ENCODE assay signal across 9 mouse cellular contexts in genomic region chr6:92776356-92776755, GRCm38 (mm10). TPM values are rescaled to one million over a fixed set of nuclear protein-coding genes. Genes with fewer than 3 reads are reported as not detected.
DNase-seq lines count a peak whose midpoint lies in the region; ATAC-seq and TF ChIP-seq lines count a peak whose summit lies in the region.
"Had no signal": no experiment of that assay in that cellular context is flagged by ENCODE, and none has a peak within 500 bp of the region (broad histone marks: within the 10 kb centered on the region; RNA-seq: fewer than 3 reads in every experiment).

No protein-coding gene starts in this region.

- intact Hi-C loops in gastrocnemius, postnatal 36 days (cut with DNase I) = loop anchor here (10.0 kb wide), 1 partner anchor 878 kb away; no protein-coding TSS in a partner anchor

- H3K4me3 ChIP-seq in neural tube, embryonic 11.5 days (ENCODE audit: low read depth, low read length) = no peak overlapping the region
- H3K4me3 ChIP-seq in cortical plate, adult 2 months (ENCODE audit: insufficient read depth, low read length) = no peak overlapping the region
- no peak overlapping the region for H3K4me3 ChIP-seq in limb, embryonic 14.5 days (replicated peaks; ENCODE audit: low read length)
- H3K4me3 ChIP-seq: hindbrain, embryonic 15.5 days had no signal

- H3K9me3 ChIP-seq in neural tube, embryonic 11.5 days (ENCODE audit: control insufficient read depth, low read length) = no peaks in the 10 kb centered on the region
- no peaks in the 10 kb centered on the region for H3K9me3 ChIP-seq in limb, embryonic 14.5 days (ENCODE audit: control insufficient read depth, low read length)
- H3K9me3 ChIP-seq: hindbrain, embryonic 15.5 days had no signal

- H3K4me2 ChIP-seq in neural tube, embryonic 11.5 days (ENCODE audit: low read depth) = no peak overlapping the region
- H3K4me2 ChIP-seq in limb, embryonic 14.5 days (replicated peaks; ENCODE audit: low read depth, low read length, severe bottlenecking) = no peak overlapping the region
- H3K4me2 ChIP-seq: hindbrain, embryonic 15.5 days had no signal

- no peak overlapping the region for H3K27ac ChIP-seq in neural tube, embryonic 11.5 days (ENCODE audit: low read depth, low read length)
- no peak overlapping the region for H3K27ac ChIP-seq in cortical plate, adult 2 months (ENCODE audit: insufficient read depth, low read length)
- no peak overlapping the region for H3K27ac ChIP-seq in limb, embryonic 14.5 days (replicated peaks; ENCODE audit: low read depth, low read length)
- H3K27ac ChIP-seq: hindbrain, embryonic 15.5 days had no signal

- peak; percentile 38 for DNase-seq in gastrocnemius, adult 18-20 months (ENCODE audit: low spot score)
- DNase-seq in gastrocnemius, postnatal 25 days = no peak
- peak; percentile 25 for DNase-seq in neural tube, embryonic 11.5 days (ENCODE audit: low spot score)
- no peak for DNase-seq in neural tube, embryonic 10.5 days (ENCODE audit: extremely low spot score, low spot score)
- DNase-seq in limb, embryonic 14.5 days (ENCODE audit: low spot score) = peak; percentile 67
- no peak for DNase-seq in gastrocnemius, postnatal 36 days
- no peak for DNase-seq in urinary bladder, postnatal 10 days (ENCODE audit: low spot score)

- no peak for TF ChIP-seq POLR2A in cortical plate, adult 2 months (IDR thresholded peaks at IDR 0.05; ENCODE audit: extremely low read depth, insufficient read depth, low read length)
- no peak for TF ChIP-seq POLR2A in limb, embryonic 14.5 days (IDR thresholded peaks at IDR 0.05; ENCODE audit: borderline replicate concordance, extremely low read depth, insufficient read depth, insufficient read length)

- H3K4me1 ChIP-seq in neural tube, embryonic 11.5 days (ENCODE audit: control insufficient read depth, insufficient read depth, low read length) = no peaks in the 10 kb centered on the region
- H3K4me1 ChIP-seq in cortical plate, adult 2 months (ENCODE audit: control insufficient read depth, insufficient read depth, low read length) = no peaks in the 10 kb centered on the region
- H3K4me1 ChIP-seq in limb, embryonic 14.5 days (ENCODE audit: control insufficient read depth, insufficient read depth, low read length) = no peaks in the 10 kb centered on the region
- H3K4me1 ChIP-seq: hindbrain, embryonic 15.5 days had no signal

- no peaks in the 10 kb centered on the region for H3K27me3 ChIP-seq in neural tube, embryonic 11.5 days (ENCODE audit: control insufficient read depth, insufficient read depth, low read length)
- H3K27me3 ChIP-seq in limb, embryonic 14.5 days (ENCODE audit: control insufficient read depth, insufficient read depth, low read length) = no peaks in the 10 kb centered on the region
- H3K27me3 ChIP-seq: hindbrain, embryonic 15.5 days had no signal

- no peak for ATAC-seq in neural tube, embryonic 11.5 days (ENCODE audit: insufficient read depth, low FRiP score, low TSS enrichment)
- no peak for ATAC-seq in limb, embryonic 14.5 days (ENCODE audit: low FRiP score, low read depth)

- WGBS in neural tube, embryonic 11.5 days = 36% methylated on average over 2 of the region's 2 CpGs
- 15% methylated on average over 2 of the region's 2 CpGs for WGBS in limb, embryonic 14.5 days

- H3K9ac ChIP-seq in neural tube, embryonic 11.5 days (ENCODE audit: low read length) = no peak overlapping the region
- no peak overlapping the region for H3K9ac ChIP-seq in limb, embryonic 14.5 days (ENCODE audit: low read depth, low read length, severe bottlenecking)
- H3K9ac ChIP-seq: hindbrain, embryonic 15.5 days had no signal

- TF ChIP-seq CTCF in cortical plate, adult 2 months (IDR thresholded peaks at IDR 0.05; ENCODE audit: extremely low read depth, insufficient read depth, low read length) = peak; percentile 61

- H3K36me3 ChIP-seq in neural tube, embryonic 11.5 days (ENCODE audit: control insufficient read depth, insufficient read depth, low read length) = no peaks in the 10 kb centered on the region
- peaks cover 14% of the 10 kb centered on the region for H3K36me3 ChIP-seq in limb, embryonic 14.5 days (ENCODE audit: control insufficient read depth, insufficient read depth, low read length)
- H3K36me3 ChIP-seq: hindbrain, embryonic 15.5 days had no signal

RNA-seq across cellular contexts. Expression of gene A730049H05Rik, which starts 39.9 kb away (rescaled TPM):
- total RNA-seq in gastrocnemius, adult 18-20 months (2021) = under 1 TPM in 1 of 2 experiments, not detected in 1; 0.09 TPM
- under 1 TPM in 1 of 2 experiments, not detected in 1; 0.19 TPM for total RNA-seq in gastrocnemius, postnatal 25 days (2021)
- 0.12 TPM in 1 of 2 replicates, not detected in the other for polyA plus RNA-seq in neural tube, embryonic 11.5 days (2014; fragmentation: Nextera tagmentation; extraction: Ambion mirVana)
- 0.08 TPM in 2 replicates for polyA plus RNA-seq in cortical plate, adult 2 months (2012; rRNA removed)
- 0.06 and 0.10 TPM in 2 replicates for polyA plus RNA-seq in limb, embryonic 14.5 days (2012; rRNA removed)
- polyA plus RNA-seq in limb, embryonic 14.5 days (2014; fragmentation: Nextera tagmentation; extraction: Ambion mirVana) = 0.54 and 0.63 TPM in 2 replicates
- under 1 TPM in 1 of 2 experiments, not detected in 1; 0.12 TPM for total RNA-seq in gastrocnemius, postnatal 36 days (2021)

Comparison
In these comparisons a context has a peak if more than half of its experiments do, and no peak if none do; other contexts are left out.
1. DNase-seq: peak in gastrocnemius, adult 18-20 months (single experiment), neural tube, embryonic 11.5 days (single experiment) and limb, embryonic 14.5 days (single experiment); none in gastrocnemius, postnatal 25 days (single experiment), neural tube, embryonic 10.5 days (single experiment), gastrocnemius, postnatal 36 days (0 of 2) and urinary bladder, postnatal 10 days (single experiment).